Mouse (Mus musculus) spleen, adult 2 months (tissue): ENCODE data around the gene Lyar.

Experiments used
- CTCF ChIP-seq: fragments of 200-500 bp; IDR thresholded peaks from 2 replicates; pipeline ENCODE4 v1.5.1; 2011; ENCODE audit warnings: mild to moderate bottlenecking, inconsistent platforms; ENCODE audit not compliant: insufficient read depth, insufficient read length, insufficient replicate concordance; ENCODE audit errors: extremely low read depth
- POLR2A ChIP-seq: fragments of 200-500 bp; IDR thresholded peaks from 2 replicates; pipeline ENCODE4 v1.6.1; 2011; ENCODE audit warnings: low read depth, low read length, inconsistent platforms

- TF ChIP-seq CTCF: no peak
- no peak for TF ChIP-seq POLR2A
Measured at GRCm38 (mm10) chr5:38270942-38271341, 50.7 kb downstream of the Lyar start.
